In genomic region chr5:21556502-21556901, GRCm38 (mm10) we compare ENCODE assay signal across 22 mouse cellular contexts. TPM values are rescaled to one million over a fixed set of nuclear protein-coding genes. Genes with fewer than 3 reads are reported as not detected.
DNase-seq lines count a peak whose midpoint lies in the region; ATAC-seq and TF ChIP-seq lines count a peak whose summit lies in the region.
"Had no signal": no experiment of that assay in that cellular context is flagged by ENCODE, and none has a peak within 500 bp of the region (broad histone marks: within the 10 kb centered on the region; RNA-seq: fewer than 3 reads in every experiment).

No protein-coding gene starts in this region.

- H3K9me3 ChIP-seq in embryonic facial prominence, embryonic 12.5 days: no peaks in the 10 kb centered on the region
- H3K9me3 ChIP-seq in embryonic facial prominence, embryonic 10.5 days: no peaks in the 10 kb centered on the region
- H3K9me3 ChIP-seq in lung, embryonic 14.5 days (ENCODE audit: low read depth, low read length): no peaks in the 10 kb centered on the region
- H3K9me3 ChIP-seq in neural tube, embryonic 13.5 days: no peaks in the 10 kb centered on the region
- H3K9me3 ChIP-seq in neural tube, embryonic 15.5 days (replicated peaks): no peaks in the 10 kb centered on the region
- no peaks in the 10 kb centered on the region for H3K9me3 ChIP-seq in limb, embryonic 15.5 days
- H3K9me3 ChIP-seq: forebrain, embryonic 12.5 days; forebrain, embryonic 15.5 days; hindbrain, embryonic 12.5 days had no signal

- 71% methylated on average over 3 of the region's 3 CpGs for WGBS in embryonic facial prominence, embryonic 12.5 days
- 88% methylated on average over 3 of the region's 3 CpGs for WGBS in embryonic facial prominence, embryonic 10.5 days
- WGBS in lung, embryonic 14.5 days: 45% methylated on average over 3 of the region's 3 CpGs
- whole genome bisulfite sequencing in neural tube, embryonic 13.5 days: 80% methylated on average over 3 of the region's 3 CpGs
- 85% methylated on average over 3 of the region's 3 CpGs for WGBS in neural tube, embryonic 15.5 days
- 55% methylated on average over 3 of the region's 3 CpGs for WGBS in limb, embryonic 15.5 days

- 0 out of 2 replicates have a peak, but pooled peaks cover 3% of the 10 kb centered on the region for H3K4me1 ChIP-seq in embryonic facial prominence, embryonic 12.5 days
- no peaks in the 10 kb centered on the region for H3K4me1 ChIP-seq in embryonic facial prominence, embryonic 10.5 days
- H3K4me1 ChIP-seq in lung, embryonic 14.5 days (ENCODE audit: insufficient read depth): no peaks in the 10 kb centered on the region
- no peaks in the 10 kb centered on the region for H3K4me1 ChIP-seq in neural tube, embryonic 13.5 days (replicated peaks)
- no peaks in the 10 kb centered on the region for H3K4me1 ChIP-seq in neural tube, embryonic 15.5 days
- H3K4me1 ChIP-seq in limb, embryonic 15.5 days: peaks cover 23% of the 10 kb centered on the region
- H3K4me1 ChIP-seq: forebrain, embryonic 12.5 days; forebrain, embryonic 15.5 days; hindbrain, embryonic 12.5 days had no signal

- 0 out of 2 replicates have a peak overlapping the region, but pooled peaks have one; percentile 54 for H3K27ac ChIP-seq in embryonic facial prominence, embryonic 12.5 days
- H3K27ac ChIP-seq in embryonic facial prominence, embryonic 10.5 days (replicated peaks): no peak overlapping the region
- H3K27ac ChIP-seq in lung, embryonic 14.5 days (ENCODE audit: low read depth): no peak overlapping the region
- H3K27ac ChIP-seq in neural tube, embryonic 13.5 days (replicated peaks): no peak overlapping the region
- no peak overlapping the region for H3K27ac ChIP-seq in neural tube, embryonic 15.5 days (replicated peaks)
- 0 out of 2 replicates have a peak overlapping the region, but pooled peaks have one; percentile 14 for H3K27ac ChIP-seq in limb, embryonic 15.5 days
- H3K27ac ChIP-seq: forebrain, embryonic 12.5 days; forebrain, embryonic 15.5 days; gastrocnemius, adult 2 months; hindbrain, embryonic 12.5 days had no signal

- DNase-seq in embryonic facial prominence, embryonic 10.5 days (ENCODE audit: low spot score): no peak
- peak; percentile 4 for DNase-seq in lung, embryonic 14.5 days
- no peak for DNase-seq in lung, adult 18-20 months
- DNase-seq in urinary bladder, postnatal 14 days (ENCODE audit: low spot score): no peak
- DNase-seq: adrenal gland, adult 8-10 months; adrenal gland, postnatal 25 days; cerebellum, adult 11-12 months; cerebellum, adult 8-10 months; cerebellum, postnatal 14 days; gastrocnemius, adult 2 months; gastrocnemius, postnatal 14 days had no signal

- TF ChIP-seq CTCF in lung, embryonic 14.5 days (IDR thresholded peaks at IDR 0.05; ENCODE audit: low read depth): no peak

- no peak overlapping the region for H3K4me2 ChIP-seq in embryonic facial prominence, embryonic 12.5 days (replicated peaks)
- no peak overlapping the region for H3K4me2 ChIP-seq in lung, embryonic 14.5 days
- no peak overlapping the region for H3K4me2 ChIP-seq in neural tube, embryonic 13.5 days
- no peak overlapping the region for H3K4me2 ChIP-seq in neural tube, embryonic 15.5 days
- no peak overlapping the region for H3K4me2 ChIP-seq in limb, embryonic 15.5 days
- H3K4me2 ChIP-seq: forebrain, embryonic 12.5 days; forebrain, embryonic 15.5 days; heart, embryonic 11.5 days; hindbrain, embryonic 12.5 days had no signal

- H3K9ac ChIP-seq in embryonic facial prominence, embryonic 12.5 days: no peak overlapping the region
- H3K9ac ChIP-seq in lung, embryonic 14.5 days: no peak overlapping the region
- H3K9ac ChIP-seq in neural tube, embryonic 13.5 days: no peak overlapping the region
- H3K9ac ChIP-seq in neural tube, embryonic 15.5 days (replicated peaks): no peak overlapping the region
- H3K9ac ChIP-seq in limb, embryonic 15.5 days: no peak overlapping the region
- H3K9ac ChIP-seq: forebrain, embryonic 12.5 days; forebrain, embryonic 15.5 days; hindbrain, embryonic 12.5 days had no signal

- no peak overlapping the region for H3K4me3 ChIP-seq in embryonic facial prominence, embryonic 12.5 days
- H3K4me3 ChIP-seq in embryonic facial prominence, embryonic 10.5 days: no peak overlapping the region
- no peak overlapping the region for H3K4me3 ChIP-seq in lung, embryonic 14.5 days (ENCODE audit: low read depth, low read length)
- H3K4me3 ChIP-seq in neural tube, embryonic 13.5 days: no peak overlapping the region
- H3K4me3 ChIP-seq in neural tube, embryonic 15.5 days (replicated peaks): no peak overlapping the region
- H3K4me3 ChIP-seq in limb, embryonic 15.5 days: no peak overlapping the region
- H3K4me3 ChIP-seq: erythroblast, embryonic 14.5 days; forebrain, embryonic 12.5 days; forebrain, embryonic 15.5 days; gastrocnemius, adult 2 months; hindbrain, embryonic 12.5 days had no signal

- no peaks in the 10 kb centered on the region for H3K27me3 ChIP-seq in embryonic facial prominence, embryonic 12.5 days
- no peaks in the 10 kb centered on the region for H3K27me3 ChIP-seq in embryonic facial prominence, embryonic 10.5 days (replicated peaks; ENCODE audit: low read depth, poor library complexity, severe bottlenecking)
- H3K27me3 ChIP-seq in lung, embryonic 14.5 days (ENCODE audit: insufficient read depth, low read length): no peaks in the 10 kb centered on the region
- H3K27me3 ChIP-seq in neural tube, embryonic 13.5 days: no peaks in the 10 kb centered on the region
- H3K27me3 ChIP-seq in neural tube, embryonic 15.5 days (replicated peaks): no peaks in the 10 kb centered on the region
- H3K27me3 ChIP-seq in limb, embryonic 15.5 days: no peaks in the 10 kb centered on the region
- H3K27me3 ChIP-seq: forebrain, embryonic 12.5 days; forebrain, embryonic 15.5 days; hindbrain, embryonic 12.5 days had no signal

- ATAC-seq in embryonic facial prominence, embryonic 12.5 days (ENCODE audit: insufficient number of reproducible peaks, insufficient read depth, low FRiP score, low TSS enrichment): no peak
- peak; percentile 48; the same call in 1 of the 2 replicates for ATAC-seq in lung, embryonic 14.5 days (ENCODE audit: insufficient read depth)
- ATAC-seq in neural tube, embryonic 13.5 days (ENCODE audit: low read depth): peak; percentile 36; the same call in 1 of the 2 replicates
- ATAC-seq in neural tube, embryonic 15.5 days (ENCODE audit: low FRiP score): no peak
- ATAC-seq in limb, embryonic 15.5 days (ENCODE audit: insufficient number of reproducible peaks, low FRiP score, low TSS enrichment, low read depth): peak; percentile 55; the same call in 1 of the 2 replicates
- ATAC-seq: activated CD4-positive, CD25-positive, alpha-beta regulatory T cell, adult 4 months; forebrain, embryonic 15.5 days; hindbrain, embryonic 16.5 days had no signal

- H3K36me3 ChIP-seq in embryonic facial prominence, embryonic 12.5 days: peaks cover 25% of the 10 kb centered on the region
- peaks cover 12% of the 10 kb centered on the region; the same call in 1 of the 2 replicates for H3K36me3 ChIP-seq in embryonic facial prominence, embryonic 10.5 days (replicated peaks)
- H3K36me3 ChIP-seq in lung, embryonic 14.5 days (ENCODE audit: insufficient read depth): peaks cover 4% of the 10 kb centered on the region; the same call in 1 of the 2 replicates
- no peaks in the 10 kb centered on the region for H3K36me3 ChIP-seq in neural tube, embryonic 13.5 days
- no peaks in the 10 kb centered on the region for H3K36me3 ChIP-seq in neural tube, embryonic 15.5 days
- peaks cover 17% of the 10 kb centered on the region for H3K36me3 ChIP-seq in limb, embryonic 15.5 days
- H3K36me3 ChIP-seq: forebrain, embryonic 12.5 days; forebrain, embryonic 15.5 days; hindbrain, embryonic 12.5 days had no signal

RNA-seq across cellular contexts. Expression of gene Lrrc17, which starts 13.1 kb away (rescaled TPM):
- polyA plus RNA-seq in embryonic facial prominence, embryonic 12.5 days (2016; fragmentation: Nextera tagmentation; extraction: Ambion mirVana): 85.1 and 88.5 TPM in 2 replicates
- polyA plus RNA-seq in embryonic facial prominence, embryonic 10.5 days (2016; fragmentation: Nextera tagmentation; extraction: Ambion mirVana): 12.9 and 15.9 TPM in 2 replicates
- 39.5 and 45.3 TPM in 2 replicates for polyA plus RNA-seq in lung, embryonic 14.5 days (2014; fragmentation: Nextera tagmentation; extraction: Ambion mirVana)
- polyA plus RNA-seq in neural tube, embryonic 13.5 days (2015; fragmentation: Nextera tagmentation; extraction: Ambion mirVana): 7.6 and 11.8 TPM in 2 replicates
- 8.1 and 18.6 TPM in 2 replicates for polyA plus RNA-seq in neural tube, embryonic 15.5 days (2015; fragmentation: Nextera tagmentation; extraction: Ambion mirVana)
- 106 and 121 TPM in 2 replicates for polyA plus RNA-seq in limb, embryonic 15.5 days (2015; fragmentation: Nextera tagmentation; extraction: Ambion mirVana)
- polyA plus RNA-seq: erythroblast, embryonic 14.5 days had no signal

Comparison
In these comparisons a context has a peak if more than half of its experiments do, and no peak if none do; other contexts are left out.
1. ATAC-seq: peak in lung, embryonic 14.5 days (single experiment), neural tube, embryonic 13.5 days (single experiment) and limb, embryonic 15.5 days (single experiment); none in embryonic facial prominence, embryonic 12.5 days (single experiment) and neural tube, embryonic 15.5 days (single experiment).
2. H3K27ac ChIP-seq: peak in embryonic facial prominence, embryonic 12.5 days (single experiment) and limb, embryonic 15.5 days (single experiment); none in embryonic facial prominence, embryonic 10.5 days (single experiment), lung, embryonic 14.5 days (single experiment), neural tube, embryonic 13.5 days (single experiment) and neural tube, embryonic 15.5 days (single experiment).